Mouse (Mus musculus): ENCODE measurements around the gene Gm28168. TPM values are rescaled to one million over a fixed set of nuclear protein-coding genes. Genes with fewer than 3 reads are reported as not detected.
"Not testable (repeated sequence)": the region's sequence is repeated elsewhere in the genome, so short reads cannot be mapped to it uniquely, and the experiment has no call there.

The Gm28168 gene
- polyA plus RNA-seq (2011; ENCODE audit: insufficient read depth, insufficient read length, low replicate concordance, missing spikeins): not detected in 2 replicates

GRCm38 (mm10) chr1:117927715-117928114 is at the start of gene Gm28168:
Gm28168 (plus strand) TSS chr1:117928015.
- not testable (repeated sequence) for H3K27ac ChIP-seq (ENCODE audit: control insufficient read depth, insufficient read depth, low read depth, low read length, poor library complexity); H3K4me1 ChIP-seq (ENCODE audit: control insufficient read depth, insufficient read depth, low read length); H3K4me3 ChIP-seq (replicated peaks; ENCODE audit: control insufficient read depth, low read depth, low read length)
- WGBS: 41% methylated on average over 1 of the region's 1 CpGs

DNA sequence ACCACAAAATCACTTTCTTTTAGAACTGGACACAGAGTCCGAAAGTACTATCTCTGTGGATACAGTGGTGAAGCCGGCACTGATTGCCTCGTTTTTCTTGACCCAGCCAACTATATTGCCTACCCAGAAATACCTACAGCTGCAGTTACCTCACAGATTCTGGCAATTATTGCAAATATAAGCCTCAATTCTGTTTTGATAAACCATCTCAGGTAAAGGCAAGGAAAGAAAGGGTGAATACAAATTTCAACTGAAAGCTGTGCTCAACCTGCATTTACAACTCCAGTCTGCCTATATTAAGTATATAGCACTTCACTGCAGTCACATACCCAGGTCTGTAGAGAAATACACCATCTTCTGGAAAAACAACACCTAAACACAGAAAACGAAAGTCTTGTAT is 37.8 kb downstream of the Gm28168 start, which contains the start of gene Gm7145:
TSS of gene Gm7145 (plus strand) at position 301 of the 400 bp plus-strand sequence.
- 61% methylated on average over 4 of the region's 4 CpGs for WGBS
- no peak for TF ChIP-seq POLR2A (IDR thresholded peaks at IDR 0.05; ENCODE audit: borderline replicate concordance, control insufficient read depth, low read depth, low read length)
- no peak for TF ChIP-seq CTCF (IDR thresholded peaks at IDR 0.05; ENCODE audit: control insufficient read depth, insufficient read depth, low read length)
- Histone ChIP-seq H3K4me3 (replicated peaks; ENCODE audit: control insufficient read depth, low read depth, low read length) (no peak within 1 kb of the TSS), H3K4me1 (ENCODE audit: control insufficient read depth, insufficient read depth, low read length) (no peaks in the 10 kb centered on the region), H3K27ac (ENCODE audit: control insufficient read depth, insufficient read depth, low read depth, low read length, poor library complexity) (no peak within 1 kb of the TSS)

Other genes with a start within 250 kb of the Gm28168 start
- gene Gm28363, start 230.9 kb upstream of the Gm28168 start, polyA plus RNA-seq (2011; ENCODE audit: insufficient read depth, insufficient read length, low replicate concordance, missing spikeins): not detected in 2 replicates
- gene B020011L13Rik, start 146.9 kb upstream of the Gm28168 start, polyA plus RNA-seq (2011; ENCODE audit: insufficient read depth, insufficient read length, low replicate concordance, missing spikeins): not detected in 2 replicates
- not detected in 2 replicates for gene Gm28360, start 97.9 kb upstream of the Gm28168 start, polyA plus RNA-seq (2011; ENCODE audit: insufficient read depth, insufficient read length, low replicate concordance, missing spikeins)
- gene Gm7145, start 37.9 kb downstream of the Gm28168 start, polyA plus RNA-seq (2011; ENCODE audit: insufficient read depth, insufficient read length, low replicate concordance, missing spikeins): not detected in 2 replicates
- gene Gm29106, start 248.5 kb downstream of the Gm28168 start, polyA plus RNA-seq (2011; ENCODE audit: insufficient read depth, insufficient read length, low replicate concordance, missing spikeins): not detected in 2 replicates